Mouse (Mus musculus): ENCODE measurements at regions not wholly inside any gene's neighbourhood (a gene's known extent, or its start where the extent isn't known, plus 50 kb on each side); places are given as distances from the start of the nearest gene placed in this dataset.

- TF ChIP-seq GATA1 (IDR thresholded peaks at IDR 0.05; ENCODE audit: borderline replicate concordance, low read length) = no peak
- TF ChIP-seq FLI1 (IDR thresholded peaks at IDR 0.05; ENCODE audit: low read length) = no peak
These were observed 591.6 kb downstream of the Slc4a3 start for GRCm38 (mm10) chr1:76137701-76138100.
